Mouse (Mus musculus): ENCODE measurements at regions not wholly inside any gene's neighbourhood (a gene's known extent, or its start where the extent isn't known, plus 50 kb on each side); places are given as distances from the start of the nearest gene placed in this dataset.

- Histone ChIP-seq H3K4me1 (no peaks in the 10 kb centered on the region), H3K27me3 (replicated peaks) (no peaks in the 10 kb centered on the region), H3K36me3 (no peaks in the 10 kb centered on the region), H3K27ac (replicated peaks) (no peak overlapping the region), H3K4me2 (no peak overlapping the region), H3K9me3 (no peaks in the 10 kb centered on the region), H3K9ac (no peak overlapping the region), H3K4me3 (no peak overlapping the region)
- ATAC-seq (ENCODE audit: extremely low read depth, insufficient number of reproducible peaks, low FRiP score, low TSS enrichment): no peak
- 81% methylated on average over 7 of the region's 7 CpGs for WGBS
Observed at GRCm38 (mm10) chr9:22937686-22938391, 285.0 kb upstream of the Bmper start.

GRCm38 (mm10) chr9:22944992-22945391 is 277.9 kb upstream of the Bmper start:
- Histone ChIP-seq H3K27me3 (replicated peaks) (no peaks in the 10 kb centered on the region), H3K36me3 (no peaks in the 10 kb centered on the region), H3K9me3 (no peaks in the 10 kb centered on the region), H3K9ac (no peak overlapping the region), H3K4me2 (no peak overlapping the region), H3K4me3 (no peak overlapping the region), H3K4me1 (no peaks in the 10 kb centered on the region), H3K27ac (replicated peaks) (no peak overlapping the region)
- no peak for ATAC-seq (ENCODE audit: extremely low read depth, insufficient number of reproducible peaks, low FRiP score, low TSS enrichment)
- 68% methylated on average over 6 of the region's 6 CpGs for WGBS

GRCm38 (mm10) chr9:22945426-22945955 is 277.4 kb upstream of the Bmper start:
- 87% methylated on average over 8 of the region's 8 CpGs for WGBS

GRCm38 (mm10) chr9:22952571-22953442 is 270.1 kb upstream of the Bmper start:
- H3K9ac ChIP-seq: no peak overlapping the region
- WGBS: 74% methylated on average over 16 of the region's 16 CpGs
- H3K4me3 ChIP-seq: no peak overlapping the region
- no peaks in the 10 kb centered on the region for H3K4me1 ChIP-seq
- ATAC-seq (ENCODE audit: extremely low read depth, insufficient number of reproducible peaks, low FRiP score, low TSS enrichment): no peak
- no peaks in the 10 kb centered on the region for H3K36me3 ChIP-seq
- H3K4me2 ChIP-seq: no peak overlapping the region
- H3K27me3 ChIP-seq (replicated peaks): no peaks in the 10 kb centered on the region
- H3K9me3 ChIP-seq: no peaks in the 10 kb centered on the region
- no peak overlapping the region for H3K27ac ChIP-seq (replicated peaks)

More at GRCm38 (mm10) chr9:22945426-22945955, 277.4 kb upstream of the Bmper start:
- Histone ChIP-seq H3K9me3 (no peaks in the 10 kb centered on the region), H3K27ac (replicated peaks) (no peak overlapping the region), H3K36me3 (no peaks in the 10 kb centered on the region), H3K27me3 (replicated peaks) (no peaks in the 10 kb centered on the region), H3K9ac (no peak overlapping the region), H3K4me2 (no peak overlapping the region), H3K4me3 (no peak overlapping the region), H3K4me1 (no peaks in the 10 kb centered on the region)
- ATAC-seq (ENCODE audit: extremely low read depth, insufficient number of reproducible peaks, low FRiP score, low TSS enrichment): no peak

GRCm38 (mm10) chr9:22962269-22962815 is 260.5 kb upstream of the Bmper start:
- Histone ChIP-seq H3K36me3 (no peaks in the 10 kb centered on the region), H3K4me3 (no peak overlapping the region), H3K4me1 (no peaks in the 10 kb centered on the region), H3K27ac (replicated peaks) (no peak overlapping the region), H3K9me3 (peaks cover 4% of the 10 kb centered on the region; the same call in 1 of the 2 replicates), H3K4me2 (no peak overlapping the region), H3K27me3 (replicated peaks) (no peaks in the 10 kb centered on the region), H3K9ac (no peak overlapping the region)
- WGBS: 67% methylated on average over 7 of the region's 7 CpGs
- ATAC-seq (ENCODE audit: extremely low read depth, insufficient number of reproducible peaks, low FRiP score, low TSS enrichment): no peak

- Histone ChIP-seq H3K27me3 (replicated peaks) (no peaks in the 10 kb centered on the region; the same call in 1 of the 2 replicates), H3K4me1 (peaks cover under 1% of the 10 kb centered on the region), H3K9me3 (no peaks in the 10 kb centered on the region), H3K27ac (replicated peaks) (no peak overlapping the region), H3K9ac (no peak overlapping the region), H3K36me3 (no peaks in the 10 kb centered on the region), H3K4me2 (no peak overlapping the region), H3K4me3 (no peak overlapping the region)
- 78% methylated on average over 4 of the region's 4 CpGs for WGBS
- no peak for ATAC-seq (ENCODE audit: extremely low read depth, insufficient number of reproducible peaks, low FRiP score, low TSS enrichment)
Observed at GRCm38 (mm10) chr9:22971312-22971711, 251.6 kb upstream of the Bmper start.

GRCm38 (mm10) chr9:22976748-22977147 is 246.1 kb upstream of the Bmper start:
- no peak for ATAC-seq (ENCODE audit: extremely low read depth, insufficient number of reproducible peaks, low FRiP score, low TSS enrichment)
- Histone ChIP-seq H3K4me1 (peaks cover 9% of the 10 kb centered on the region), H3K4me2 (0 out of 2 replicates have a peak overlapping the region, but pooled peaks have one; percentile 9), H3K27ac (replicated peaks) (no peak overlapping the region), H3K27me3 (replicated peaks) (peaks cover 3% of the 10 kb centered on the region; the same call in 1 of the 2 replicates), H3K9ac (no peak overlapping the region), H3K4me3 (no peak overlapping the region), H3K9me3 (no peaks in the 10 kb centered on the region), H3K36me3 (no peaks in the 10 kb centered on the region)
- 44% methylated on average over 9 of the region's 9 CpGs for WGBS

- Histone ChIP-seq H3K9ac (no peak overlapping the region), H3K9me3 (no peaks in the 10 kb centered on the region), H3K4me3 (no peak overlapping the region), H3K4me1 (peaks cover 9% of the 10 kb centered on the region), H3K27me3 (replicated peaks) (peaks cover 3% of the 10 kb centered on the region; the same call in 1 of the 2 replicates), H3K36me3 (no peaks in the 10 kb centered on the region), H3K27ac (replicated peaks) (no peak overlapping the region), H3K4me2 (no peak overlapping the region)
- ATAC-seq (ENCODE audit: extremely low read depth, insufficient number of reproducible peaks, low FRiP score, low TSS enrichment): no peak
- WGBS: 76% methylated on average over 5 of the region's 5 CpGs
Observed at GRCm38 (mm10) chr9:22979627-22980026, 243.2 kb upstream of the Bmper start.

- no peak for ATAC-seq (ENCODE audit: extremely low read depth, insufficient number of reproducible peaks, low FRiP score, low TSS enrichment)
- H3K36me3 ChIP-seq: no peaks in the 10 kb centered on the region
- no peak overlapping the region for H3K4me2 ChIP-seq
- H3K27ac ChIP-seq (replicated peaks): no peak overlapping the region
- no peak overlapping the region for H3K9ac ChIP-seq
- no peaks in the 10 kb centered on the region for H3K27me3 ChIP-seq (replicated peaks)
- H3K4me1 ChIP-seq: no peaks in the 10 kb centered on the region
- no peaks in the 10 kb centered on the region for H3K9me3 ChIP-seq
- WGBS: 72% methylated on average over 6 of the region's 6 CpGs
- H3K4me3 ChIP-seq: no peak overlapping the region
Observed at GRCm38 (mm10) chr9:22989508-22989907, 233.4 kb upstream of the Bmper start.

- WGBS: 65% methylated on average over 5 of the region's 5 CpGs
- H3K4me2 ChIP-seq: no peak overlapping the region
Observed at GRCm38 (mm10) chr9:22993531-22993930, 229.3 kb upstream of the Bmper start.

GRCm38 (mm10) chr9:22995564-22995963 is 227.3 kb upstream of the Bmper start:
- Histone ChIP-seq H3K4me3 (no peak overlapping the region), H3K27ac (replicated peaks) (no peak overlapping the region), H3K9me3 (no peaks in the 10 kb centered on the region), H3K36me3 (no peaks in the 10 kb centered on the region), H3K4me1 (no peaks in the 10 kb centered on the region), H3K27me3 (replicated peaks) (no peaks in the 10 kb centered on the region), H3K9ac (no peak overlapping the region), H3K4me2 (no peak overlapping the region)
- WGBS: 62% methylated on average over 9 of the region's 9 CpGs
- ATAC-seq (ENCODE audit: extremely low read depth, insufficient number of reproducible peaks, low FRiP score, low TSS enrichment): no peak

More at GRCm38 (mm10) chr9:22993531-22993930, 229.3 kb upstream of the Bmper start:
- ATAC-seq (ENCODE audit: extremely low read depth, insufficient number of reproducible peaks, low FRiP score, low TSS enrichment): no peak
- no peaks in the 10 kb centered on the region for H3K9me3 ChIP-seq
- no peak overlapping the region for H3K27ac ChIP-seq (replicated peaks)
- H3K27me3 ChIP-seq (replicated peaks): no peaks in the 10 kb centered on the region
- H3K4me3 ChIP-seq: no peak overlapping the region
- no peaks in the 10 kb centered on the region for H3K4me1 ChIP-seq
- H3K36me3 ChIP-seq: no peaks in the 10 kb centered on the region
- H3K9ac ChIP-seq: no peak overlapping the region
